In the genomic region with DNA sequence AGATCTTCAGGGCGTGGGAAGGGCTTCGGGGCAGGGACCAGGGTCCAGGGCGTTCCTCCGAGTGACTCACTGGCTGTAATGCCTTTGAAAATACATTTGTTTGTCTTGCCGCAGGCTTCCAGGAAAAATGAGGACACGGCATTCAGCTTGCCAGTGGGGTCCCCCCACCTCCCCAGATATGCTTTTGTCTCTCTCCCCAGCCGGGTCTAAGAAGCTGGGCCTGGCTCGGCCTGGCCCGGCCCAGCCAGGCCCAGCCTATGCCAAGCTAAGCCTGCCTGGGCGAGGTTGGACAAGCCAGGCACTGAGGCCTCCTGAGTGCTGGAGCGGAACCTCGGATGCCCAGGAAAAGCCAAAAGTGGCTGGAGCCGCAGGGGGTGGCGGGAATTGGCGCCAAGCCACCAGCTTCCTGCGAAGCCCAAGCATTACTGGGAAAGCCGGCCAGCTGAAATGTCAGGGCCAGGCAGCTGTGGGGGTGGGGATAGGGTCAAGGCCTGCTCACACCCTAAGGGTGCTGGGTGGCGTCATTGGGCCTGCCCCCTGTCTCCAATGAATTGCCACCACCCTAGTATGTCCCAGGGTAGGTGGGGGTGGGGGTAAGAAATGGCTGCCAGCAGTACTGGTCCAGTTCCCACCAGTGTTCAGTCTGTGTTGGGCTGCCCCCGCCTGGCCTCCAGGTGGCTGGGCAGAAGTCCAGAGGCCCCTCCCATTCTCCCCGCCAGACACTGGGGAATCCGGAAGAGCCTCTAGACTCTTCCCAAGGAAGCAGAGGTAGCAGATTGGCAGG, we compare ENCODE assay signal across 8 mouse cellular contexts.
A peak's percentile ranks its signal among the peaks of the same experiment; 100 is the strongest.
DNase-seq lines count a peak whose midpoint lies in the region; ATAC-seq lines count a peak whose summit lies in the region.

No protein-coding gene starts in this region.

- ATAC-seq in frontal cortex, adult (ENCODE audit: low TSS enrichment): peak; percentile 36

- intact Hi-C loops in heart, postnatal 14 days (cut with DNase I): no loop called here

- DNase-seq in Muller cell, postnatal 12 days (ENCODE audit: inconsistent ontology term): peak; percentile 99
- peak; percentile 86 for DNase-seq in cerebellum, adult 11-12 months
- peak; percentile 91 to 93 for DNase-seq in heart, postnatal 14 days
- DNase-seq in large intestine, adult 2 months (ENCODE audit: low read depth, low spot score): peak; percentile 64
- peak; percentile 96 for DNase-seq in lung, postnatal 10 days
- peak; percentile 93 for DNase-seq in skeletal muscle tissue, adult 2 months (ENCODE audit: low read depth, low spot score)
- no peak for DNase-seq in embryo, embryonic 10 days (ENCODE audit: low spot score)

- WGBS in large intestine, adult 2 months: 10% methylated on average over 21 of the region's 21 CpGs
